Comparison of ENCODE assay signal across 22 mouse cellular contexts in genomic region chr1:134938233-134938632, GRCm38 (mm10). TPM values are rescaled to one million over a fixed set of nuclear protein-coding genes. Genes with fewer than 3 reads are reported as not detected.
DNase-seq lines count a peak whose midpoint lies in the region; TF ChIP-seq lines count a peak whose summit lies in the region.
"Had no signal": no experiment of that assay in that cellular context is flagged by ENCODE, and none has a peak within 500 bp of the region (broad histone marks: within the 10 kb centered on the region; RNA-seq: fewer than 3 reads in every experiment).

No protein-coding gene starts in this region.

- TF ChIP-seq CTCF in gastrocnemius, adult 2 months (IDR thresholded peaks at IDR 0.05) = no peak
- TF ChIP-seq CTCF in heart, adult 2 months (IDR thresholded peaks at IDR 0.05) = no peak

- H3K36me3 ChIP-seq in heart, adult 2 months (ENCODE audit: control insufficient read depth, insufficient read depth, low read length) = peaks cover 9% of the 10 kb centered on the region
- H3K36me3 ChIP-seq in myocyte (ENCODE audit: control insufficient read depth, insufficient read depth) = no peaks in the 10 kb centered on the region
- H3K36me3 ChIP-seq: embryonic facial prominence, embryonic 13.5 days; embryonic facial prominence, embryonic 15.5 days; forebrain, embryonic 10.5 days; forebrain, embryonic 12.5 days had no signal

- H3K4me1 ChIP-seq in heart, adult 2 months (ENCODE audit: control insufficient read depth, insufficient read depth, low read length) = peaks cover 8% of the 10 kb centered on the region
- H3K4me1 ChIP-seq: embryonic facial prominence, embryonic 13.5 days; forebrain, embryonic 12.5 days had no signal

- no peaks in the 10 kb centered on the region for H3K27me3 ChIP-seq in heart, adult 2 months (ENCODE audit: control insufficient read depth, insufficient read depth, low read length)
- H3K27me3 ChIP-seq in myocyte (ENCODE audit: control insufficient read depth, insufficient read depth, insufficient read length) = no peaks in the 10 kb centered on the region
- H3K27me3 ChIP-seq: CH12.LX; embryonic facial prominence, embryonic 13.5 days; embryonic facial prominence, embryonic 15.5 days; forebrain, embryonic 12.5 days; Patski had no signal

- no peak overlapping the region for H3ac ChIP-seq in myocyte (ENCODE audit: control insufficient read depth, insufficient read length)

- no peak for TF ChIP-seq EP300 in heart, adult 2 months (IDR thresholded peaks at IDR 0.05; ENCODE audit: insufficient read depth, low read depth, low read length)

- intact Hi-C loops in gastrocnemius, adult 2 months (cut with DNase I) = no loop called here
- intact Hi-C loops in heart, adult 2 months (cut with DNase I) = no loop called here
- intact Hi-C loops in heart, postnatal 10 days (cut with DNase I) = no loop called here

- TF ChIP-seq POLR2A in heart, adult 2 months (IDR thresholded peaks at IDR 0.05; ENCODE audit: insufficient read depth, low read depth, low read length) = no peak
- TF ChIP-seq POLR2A in myocyte (IDR thresholded peaks at IDR 0.05; ENCODE audit: insufficient read length, low read depth) = no peak

- H3K27ac ChIP-seq in gastrocnemius, adult 2 months = peak overlapping the region; percentile 67
- H3K27ac ChIP-seq in heart, adult 2 months = peak overlapping the region; percentile 13; the same call in 1 of the 2 replicates
- H3K27ac ChIP-seq: embryonic facial prominence, embryonic 13.5 days; embryonic facial prominence, embryonic 15.5 days; forebrain, embryonic 10.5 days; forebrain, embryonic 12.5 days had no signal

- WGBS in heart, adult 2 months = 82% methylated on average over 1 of the region's 1 CpGs

- H3K79me2 ChIP-seq in heart, adult 2 months (replicated peaks; ENCODE audit: control insufficient read depth, insufficient read depth, low read length) = peaks cover 8% of the 10 kb centered on the region
- no peaks in the 10 kb centered on the region for H3K79me2 ChIP-seq in myocyte (ENCODE audit: control insufficient read depth, insufficient read depth)

- no peak for DNase-seq in gastrocnemius, adult 2 months
- DNase-seq in gastrocnemius, adult 8-10 months (ENCODE audit: low spot score in 2 of 2) = no peak
- no peak for DNase-seq in heart, adult 2 months
- no peak for DNase-seq in heart, postnatal 10 days
- DNase-seq: adrenal gland, postnatal 10 days; adrenal gland, postnatal 25 days; B cell, adult 2 months; cerebellum, adult 11 months; cerebellum, adult 18-20 months; cerebellum, adult 8-10 months; cerebellum, adult 9-11 months; cerebellum, postnatal 14 days; cerebellum, postnatal 36 days; embryo, embryonic 11 days had no signal

- no peak overlapping the region for H3K4me2 ChIP-seq in myocyte (ENCODE audit: low read depth)
- H3K4me2 ChIP-seq: embryonic facial prominence, embryonic 13.5 days; embryonic facial prominence, embryonic 15.5 days; forebrain, embryonic 12.5 days had no signal

- no peak overlapping the region for H3K9ac ChIP-seq in heart, adult 2 months (ENCODE audit: low read depth, low read length)
- H3K9ac ChIP-seq: embryonic facial prominence, embryonic 13.5 days; embryonic facial prominence, embryonic 15.5 days; forebrain, embryonic 12.5 days had no signal

- H3K4me3 ChIP-seq in gastrocnemius, adult 2 months = no peak overlapping the region
- H3K4me3 ChIP-seq in heart, adult 2 months = no peak overlapping the region
- no peak overlapping the region for H3K4me3 ChIP-seq in myocyte
- H3K4me3 ChIP-seq: embryonic facial prominence, embryonic 13.5 days; embryonic facial prominence, embryonic 15.5 days; erythroblast, embryonic 14.5 days; forebrain, embryonic 10.5 days; forebrain, embryonic 12.5 days had no signal

TF ChIP-seq in myocyte, 11 proteins besides CTCF, POLR2A, EP300 and RAD21:
- TF ChIP-seq MYOG (IDR thresholded peaks at IDR 0.05; ENCODE audit: control insufficient read depth in 1 of 3, insufficient read depth in 1 of 3, insufficient read length in 2 of 3, low read depth in 2 of 3) (peak; percentile 8 to 80 (median 51)), TCF12 (IDR thresholded peaks at IDR 0.05; ENCODE audit: insufficient read depth, poor library complexity, severe bottlenecking) (peak; percentile 47), POLR2AphosphoS2 (IDR thresholded peaks at IDR 0.05; ENCODE audit: insufficient read length, low read depth) (no peak), CEBPB (IDR thresholded peaks at IDR 0.05; ENCODE audit: insufficient read depth, poor library complexity, severe bottlenecking) (0 out of 2 replicates have a peak, but pooled peaks have one; percentile 28), MYOD1 (IDR thresholded peaks at IDR 0.05; ENCODE audit: control insufficient read depth in 1 of 3, insufficient read length in 2 of 3, low read depth in 2 of 3) (peak; percentile 45 to 78 (median 61))
TF ChIP-seq in myocyte: peak in this region for 4.

RNA-seq across cellular contexts. Expression of gene Ppp1r12b, which starts 17.5 kb away (rescaled TPM):
- total RNA-seq in gastrocnemius, adult 2 months (2021) = 100 to 1,000 TPM; 172 to 212 TPM
- 100 to 1,000 TPM; 167 to 191 (median 183) TPM for total RNA-seq in gastrocnemius, adult 8-10 months (2022)
- total RNA-seq in heart, adult 2 months (2021) = 100 to 1,000 TPM; 150 to 161 TPM
- 55.4 and 84.2 TPM in 2 replicates for polyA plus RNA-seq in heart, adult 2 months (2012; rRNA removed)
- total RNA-seq in heart, postnatal 10 days (2021) = 100 to 1,000 TPM; 130 to 131 TPM
- polyA plus RNA-seq in myocyte (2012; fragmentation: generic; extraction: Trizol) = 4.4 TPM

RNA-seq across cellular contexts. Expression of gene Ube2t, which starts 24.1 kb away (rescaled TPM):
- 10 to 100 TPM in 1 of 2 experiments, 1 to 10 TPM in 1; 4.3 to 11.4 TPM for total RNA-seq in gastrocnemius, adult 2 months (2021)
- total RNA-seq in gastrocnemius, adult 8-10 months (2022) = 1 to 10 TPM; 3.6 to 9.1 (median 6.4) TPM
- total RNA-seq in heart, adult 2 months (2021) = 1 to 10 TPM; 5.9 TPM
- polyA plus RNA-seq in heart, adult 2 months (2012; rRNA removed) = 3.0 and 3.2 TPM in 2 replicates
- 10 to 100 TPM in 1 of 2 experiments, 1 to 10 TPM in 1; 9.6 to 10.1 TPM for total RNA-seq in heart, postnatal 10 days (2021)
- 4.0 TPM for polyA plus RNA-seq in myocyte (2012; fragmentation: generic; extraction: Trizol)
